Mouse (Mus musculus) spleen, postnatal 4 days (tissue): ENCODE data around the gene Thbd.
A peak's percentile ranks its signal among the peaks of the same experiment; 100 is the strongest.

Experiments used
- DNase-seq, 2 experiments: peaks; one replicate each; pipeline ENCODE4 v3.0.0; 2022; ENCODE audit warnings: low spot score in 2 of 2

The Thbd gene

GRCm38 (mm10) chr2:148421706-148422105, 13.7 kb upstream of the Thbd start:
- DNase-seq, result no peak

- DNase-seq, result no peak
These were observed 13.1 kb upstream of the Thbd start for GRCm38 (mm10) chr2:148421112-148421511.

GRCm38 (mm10) chr2:148419776-148420175, 11.8 kb upstream of the Thbd start:
- DNase-seq, result no peak

GRCm38 (mm10) chr2:148419151-148419550, 11.2 kb upstream of the Thbd start:
- DNase-seq, result no peak

- DNase-seq, result no peak
These were observed 1.8 kb upstream of the Thbd start for GRCm38 (mm10) chr2:148409821-148410220.

- peak; percentile 79 to 86 for DNase-seq
These were observed 1.2 kb upstream of the Thbd start for GRCm38 (mm10) chr2:148409141-148409540.

GRCm38 (mm10) chr2:148408761-148409120, 753 bp upstream of the Thbd start:
- DNase-seq, result no peak

- peak; percentile 48 to 77 for DNase-seq
These were observed 768 bp downstream of the Thbd start for GRCm38 (mm10) chr2:148406971-148407869.

GRCm38 (mm10) chr2:148406160-148406970, 1.6 kb downstream of the Thbd start:
- DNase-seq, result peak; percentile 62 to 77

GRCm38 (mm10) chr2:148404906-148405305, 3.1 kb downstream of the Thbd start:
- no peak for DNase-seq

- DNase-seq, result no peak
These were observed 5.8 kb downstream of the Thbd start for GRCm38 (mm10) chr2:148402227-148402626.

- no peak for DNase-seq
These were observed 8.9 kb downstream of the Thbd start for GRCm38 (mm10) chr2:148398901-148399685.

- no peak for DNase-seq
These were observed 10.2 kb downstream of the Thbd start for GRCm38 (mm10) chr2:148397784-148398100.

GRCm38 (mm10) chr2:148397015-148397783, 10.8 kb downstream of the Thbd start:
- no peak for DNase-seq

GRCm38 (mm10) chr2:148396209-148396608, 11.8 kb downstream of the Thbd start:
- no peak for DNase-seq

- DNase-seq, result peak; percentile 39 to 74
These were observed 12.6 kb downstream of the Thbd start, which contains the start of gene Sstr4 for GRCm38 (mm10) chr2:148395131-148396051. Gene Sstr4 (plus strand): TSS chr2:148395344.

- DNase-seq, result no peak
These were observed 14.1 kb downstream of the Thbd start for GRCm38 (mm10) chr2:148393846-148394245.

GRCm38 (mm10) chr2:148393149-148393548, 14.8 kb downstream of the Thbd start:
- DNase-seq, result no peak

GRCm38 (mm10) chr2:148387652-148388581, 20.1 kb downstream of the Thbd start:
- DNase-seq, result no peak
